Mouse (Mus musculus) activated CD4-positive, CD25-positive, alpha-beta regulatory T cell, adult 4 months (primary cell): ENCODE data around the gene Lcp1. TPM values are rescaled to one million over a fixed set of nuclear protein-coding genes. Genes with fewer than 3 reads are reported as not detected.

Source experiments
- polyA plus RNA-seq, 2 experiments: library from polyadenylated mRNA; unstranded; fragments of 100-300 nt; shearing (Covaris generic); gene quantifications; one replicate each; pipeline ENCODE4 v1.2.1; 2017

Gene Lcp1
- polyA plus RNA-seq, 2 experiments from 2014 or later, result 1,354 to 1,613 TPM

Other genes with a start within 250 kb of the Lcp1 start
- gene Lrch1, start 183.2 kb upstream of the Lcp1 start, polyA plus RNA-seq, result 10 to 100 TPM; 24.1 to 24.4 TPM
- gene Rubcnl, start 115.1 kb upstream of the Lcp1 start, polyA plus RNA-seq, result 1 to 10 TPM in 1 of 2 experiments, under 1 TPM in 1; 0.12 to 1.3 TPM
- not detected for gene Lrrc63, start 220 bp upstream of the Lcp1 start, polyA plus RNA-seq
- not detected for gene Cpb2, start 111.2 kb downstream of the Lcp1 start, polyA plus RNA-seq
- 10 to 100 TPM; 15.0 to 19.2 TPM for gene Zc3h13, start 153.3 kb downstream of the Lcp1 start, polyA plus RNA-seq